Mouse (Mus musculus): ENCODE data around the gene Dynlrb1.
A peak's percentile ranks its signal among the peaks of the same experiment; 100 is the strongest.

The Dynlrb1 gene

DNA sequence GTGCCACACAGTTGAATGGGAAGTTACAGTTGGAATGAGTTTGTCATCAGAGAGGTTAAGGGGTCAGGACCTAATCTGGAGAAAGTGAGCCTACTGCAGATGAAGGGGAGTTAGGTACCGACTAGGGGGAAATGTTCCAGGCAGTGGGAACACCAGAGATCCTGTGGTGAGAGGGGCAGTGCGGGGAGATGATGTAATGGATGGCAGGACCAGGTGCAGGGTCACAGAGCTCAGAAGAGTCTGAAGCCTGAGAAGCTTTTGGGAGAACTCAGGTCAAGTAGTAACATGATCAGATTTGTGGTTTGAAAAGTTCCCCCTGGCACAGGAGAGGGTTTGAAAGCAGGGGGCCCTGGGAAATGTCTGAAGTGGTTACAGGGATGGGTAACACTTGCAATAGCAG is 43.8 kb downstream of the Dynlrb1 start:
- DNase-seq (ENCODE audit: low spot score) = no peak

DNA sequence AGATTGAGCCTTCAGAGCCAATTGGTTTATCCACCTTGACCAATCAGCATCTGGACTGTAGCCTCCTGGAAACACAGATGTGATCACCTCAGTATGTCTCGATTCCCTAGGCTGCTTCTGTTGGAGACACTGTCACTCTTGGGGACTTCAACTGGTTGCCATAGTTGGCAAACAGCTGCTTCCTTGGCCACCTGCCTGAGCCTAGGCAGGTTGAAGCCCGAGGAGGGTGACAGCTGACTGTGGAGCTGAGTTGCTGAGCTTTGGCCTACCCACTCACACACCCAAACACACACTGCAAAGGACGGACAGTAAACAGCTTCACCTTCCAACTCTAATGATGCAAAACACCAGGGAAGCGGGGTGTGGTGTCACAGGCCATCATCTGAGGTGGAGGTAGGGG is 47.5 kb downstream of the Dynlrb1 start:
- DNase-seq (ENCODE audit: low spot score) = no peak

DNA sequence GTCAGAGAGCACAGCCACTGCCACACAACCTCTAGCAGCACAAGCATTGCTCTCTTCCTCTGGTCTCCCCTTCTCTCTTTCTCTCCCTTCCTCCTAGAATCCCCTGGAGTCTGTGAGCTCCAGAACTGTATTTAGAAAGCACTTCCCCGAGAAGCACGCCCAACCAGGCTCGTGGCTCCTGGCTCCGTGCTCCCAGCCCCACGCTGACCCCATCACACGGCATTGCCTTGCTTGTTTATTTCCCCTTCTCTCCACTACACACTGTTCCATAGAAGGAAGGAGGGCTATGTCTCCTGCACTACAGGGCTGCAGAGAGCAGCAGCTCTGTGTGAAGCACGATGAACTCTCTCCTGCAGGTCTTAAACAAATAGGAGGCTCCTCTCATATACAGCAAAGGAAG is 48.3 kb downstream of the Dynlrb1 start:
- no peak for DNase-seq (ENCODE audit: low spot score)

DNA sequence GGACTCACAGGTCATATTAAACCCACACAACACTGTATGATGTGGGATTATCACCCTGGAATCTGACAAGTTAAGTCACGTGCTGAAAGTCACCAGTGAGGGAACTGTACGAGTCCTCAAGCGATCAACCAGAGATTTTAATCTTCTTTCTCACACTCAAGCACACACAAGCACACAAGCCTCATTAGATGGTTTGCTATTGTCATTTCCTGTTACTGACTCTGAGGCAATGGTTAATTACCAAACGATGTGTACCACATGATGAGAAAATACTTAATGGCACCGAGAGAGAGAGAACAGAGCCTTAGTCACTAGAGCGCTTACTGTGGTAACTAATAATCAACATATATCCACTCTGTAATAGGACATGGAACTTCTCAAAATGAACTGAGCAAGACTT is 49.4 kb downstream of the Dynlrb1 start:
- DNase-seq (ENCODE audit: low spot score) = no peak

DNA sequence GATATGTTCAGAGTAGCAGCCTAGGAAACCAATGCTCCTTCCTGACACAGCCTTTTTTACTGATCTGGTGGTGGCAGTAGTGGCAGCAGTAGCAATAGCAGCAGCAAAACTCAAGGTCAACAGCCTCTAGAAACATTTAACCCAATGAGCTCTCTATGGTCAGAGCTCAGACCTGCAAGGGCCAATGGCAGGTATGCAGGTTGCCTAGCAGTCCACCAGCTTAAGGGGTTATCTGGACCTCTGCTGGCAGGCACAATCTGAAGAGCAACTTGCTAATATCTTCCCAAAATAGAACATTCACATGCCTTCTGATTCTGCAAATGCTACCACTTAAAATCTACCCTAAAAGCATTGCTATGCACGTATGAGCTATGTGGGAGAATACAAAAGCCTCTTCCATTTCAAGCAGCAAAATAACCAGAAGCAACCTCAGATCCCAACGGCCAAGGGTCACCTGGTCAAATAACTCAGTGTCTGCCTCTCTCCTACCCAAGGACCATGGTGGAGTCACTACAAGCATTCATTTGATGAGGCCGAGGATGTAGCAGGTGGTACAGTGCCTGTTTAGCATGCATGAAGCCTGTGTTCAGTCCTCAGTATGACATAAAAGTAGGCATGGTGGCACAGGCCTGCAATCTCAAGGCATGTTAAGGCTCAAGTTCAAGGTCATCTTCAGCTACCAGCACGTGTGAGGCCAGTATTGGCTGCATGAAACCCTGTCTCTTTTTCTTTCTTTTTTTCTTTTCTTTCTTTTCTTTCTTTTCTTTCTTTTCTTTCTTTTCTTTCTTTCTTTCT is 51.3 kb downstream of the Dynlrb1 start:
- no peak for DNase-seq (ENCODE audit: low spot score)

DNA sequence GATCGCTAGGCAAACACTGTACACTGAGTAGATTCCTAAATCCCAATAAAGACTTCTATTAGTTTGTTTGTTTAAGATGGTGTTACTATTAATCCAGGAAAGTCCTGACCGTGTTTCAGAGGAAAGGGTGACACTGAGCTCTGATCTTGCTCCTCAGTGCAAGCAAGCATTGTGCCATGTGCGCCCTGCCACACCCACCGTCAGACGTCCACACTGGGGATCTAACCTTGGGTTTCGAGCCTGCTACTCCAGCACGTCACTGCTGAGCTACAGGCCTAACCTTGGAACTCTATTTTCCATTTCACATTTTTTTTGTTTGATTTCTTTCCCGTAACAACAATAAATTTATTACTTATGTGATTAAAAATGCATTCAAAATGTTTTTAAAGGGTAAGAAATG is 53.7 kb downstream of the Dynlrb1 start:
- no peak for DNase-seq (ENCODE audit: low spot score)

DNA sequence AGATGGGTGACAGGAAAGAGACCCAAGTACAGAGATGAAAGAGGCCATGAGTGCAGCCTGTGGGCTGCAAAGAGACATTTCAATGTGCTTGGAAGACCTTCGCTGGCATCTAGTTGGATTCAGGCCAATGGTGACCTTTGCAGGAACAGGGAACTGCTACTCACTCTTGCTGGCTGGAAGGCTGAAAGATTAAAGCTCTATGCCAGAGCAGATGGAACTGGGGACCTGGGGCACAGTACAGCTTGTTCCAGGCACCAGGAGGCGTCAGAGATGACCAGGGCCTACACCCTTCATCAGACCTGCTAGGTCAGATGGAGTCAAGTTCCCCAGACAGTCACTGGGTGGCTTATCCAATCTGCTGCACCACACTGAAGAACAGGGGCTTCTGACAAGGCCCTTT is 57.0 kb downstream of the Dynlrb1 start:
- peak; percentile 62 for DNase-seq (ENCODE audit: low spot score)

DNA sequence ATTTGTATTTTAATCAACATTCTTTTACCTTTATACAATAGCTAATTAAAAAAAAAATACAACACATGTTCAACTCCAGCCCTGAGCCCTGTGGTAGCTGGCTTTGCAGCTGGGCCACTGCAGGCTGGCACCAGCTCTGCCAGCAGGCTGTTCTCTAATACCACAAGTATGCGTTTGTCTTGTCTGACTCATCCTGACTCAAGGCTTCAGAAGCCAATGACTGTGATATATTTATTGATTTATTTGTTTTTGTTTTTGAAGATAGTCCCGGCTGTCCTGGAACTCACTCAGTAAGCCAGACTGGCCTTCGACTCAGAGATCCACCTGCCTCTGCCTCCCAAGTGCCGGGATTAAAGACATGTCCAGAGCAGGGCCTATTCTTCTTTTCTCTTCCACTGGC is 57.6 kb downstream of the Dynlrb1 start:
- DNase-seq (ENCODE audit: low spot score) = peak; percentile 49

DNA sequence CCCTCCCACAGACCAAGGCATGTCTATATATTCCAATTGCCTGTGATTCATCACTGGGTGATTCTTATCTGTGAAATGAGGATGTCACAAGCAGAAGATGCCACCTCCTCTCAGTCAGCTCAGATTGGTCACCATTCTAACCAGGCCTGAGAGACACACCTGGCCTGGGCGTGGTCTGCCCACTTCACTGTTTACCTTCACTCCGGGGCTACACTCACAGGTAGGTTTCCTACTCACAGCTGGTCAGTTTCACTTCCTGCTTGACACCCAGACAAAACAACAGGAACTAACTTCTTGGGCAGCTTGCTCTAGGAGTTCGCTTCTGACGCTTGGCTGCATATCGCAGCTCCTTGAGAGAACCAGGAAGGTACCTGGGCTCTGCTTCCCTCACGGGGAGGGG is 59.1 kb downstream of the Dynlrb1 start:
- DNase-seq (ENCODE audit: low spot score) = no peak

DNA sequence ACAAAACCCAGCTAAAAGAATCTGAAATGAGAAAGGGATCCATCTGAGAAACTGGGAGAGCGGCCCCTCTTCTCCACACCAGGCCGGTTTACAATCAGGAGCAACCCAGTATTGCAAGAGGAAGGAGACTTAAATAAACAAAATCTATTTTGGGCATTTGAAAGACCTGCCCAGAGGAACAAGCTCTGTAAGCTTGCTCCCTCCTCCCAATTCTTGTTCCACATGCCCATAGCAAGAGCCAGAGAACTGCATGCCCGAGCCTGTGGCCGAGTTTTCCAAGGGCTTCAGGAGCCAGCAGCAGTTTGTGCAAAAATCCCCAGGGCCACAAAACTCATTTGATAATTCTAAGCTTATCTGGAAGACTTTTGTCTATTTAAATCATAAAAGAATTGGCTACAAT is 63.2 kb downstream of the Dynlrb1 start:
- DNase-seq (ENCODE audit: low spot score) = no peak

All from ovary, adult 18-20 months (tissue).